Mouse (Mus musculus): Measurements from ENCODE around the gene Prkg1. TPM values are rescaled to one million over a fixed set of nuclear protein-coding genes. Genes with fewer than 3 reads are reported as not detected.

Gene Prkg1
- polyA plus RNA-seq, 1 experiment from 2014 or later: 0.74 TPM

GRCm38 (mm10) chr19:31781521-31782018 is 16.7 kb upstream of the Prkg1 start:
- H3K4me3 ChIP-seq (ENCODE audit: low read depth, low read length): no peak overlapping the region
- H3K9ac ChIP-seq (replicated peaks): no peak overlapping the region
- no peak for DNase-seq
- H3K36me3 ChIP-seq (replicated peaks; ENCODE audit: insufficient read depth, low read length): no peaks in the 10 kb centered on the region
- TF ChIP-seq EP300 (IDR thresholded peaks at IDR 0.05; ENCODE audit: low read depth) (no peak), CTCF (IDR thresholded peaks at IDR 0.05; ENCODE audit: low read depth) (no peak)
- ATAC-seq: 0 out of 2 replicates have a peak, but pooled peaks have one; percentile 17
- H3K27me3 ChIP-seq (ENCODE audit: insufficient read depth, low read length): no peaks in the 10 kb centered on the region
- peak overlapping the region; percentile 51 for H3K27ac ChIP-seq (ENCODE audit: low read depth)
- H3K9me3 ChIP-seq (ENCODE audit: low read length): no peaks in the 10 kb centered on the region
- peaks cover 10% of the 10 kb centered on the region; the same call in 1 of the 2 replicates for H3K4me1 ChIP-seq (ENCODE audit: insufficient read depth)
- 55% methylated on average over 3 of the region's 3 CpGs for WGBS (ENCODE audit: insufficient replicate concordance)
- H3K4me2 ChIP-seq (ENCODE audit: low read depth, low read length): no peak overlapping the region

- TF ChIP-seq EP300 (IDR thresholded peaks at IDR 0.05; ENCODE audit: low read depth): peak; percentile 99
- TF ChIP-seq CTCF (IDR thresholded peaks at IDR 0.05; ENCODE audit: low read depth): no peak
- no peak overlapping the region for H3K4me2 ChIP-seq (ENCODE audit: low read depth, low read length)
- ATAC-seq (peak; percentile 96), DNase-seq (peak; percentile 16)
- no peak overlapping the region for H3K4me3 ChIP-seq (ENCODE audit: low read depth, low read length)
- H3K27ac ChIP-seq (ENCODE audit: low read depth): peak overlapping the region; percentile 51
- 9% methylated on average over 2 of the region's 2 CpGs for WGBS (ENCODE audit: insufficient replicate concordance)
- H3K36me3 ChIP-seq (replicated peaks; ENCODE audit: insufficient read depth, low read length): no peaks in the 10 kb centered on the region
- no peak overlapping the region for H3K9ac ChIP-seq (replicated peaks)
- H3K4me1 ChIP-seq (ENCODE audit: insufficient read depth): peaks cover 10% of the 10 kb centered on the region; the same call in 1 of the 2 replicates
- H3K27me3 ChIP-seq (ENCODE audit: insufficient read depth, low read length): no peaks in the 10 kb centered on the region
- H3K9me3 ChIP-seq (ENCODE audit: low read length): no peaks in the 10 kb centered on the region
These were observed 16.2 kb upstream of the Prkg1 start for GRCm38 (mm10) chr19:31781077-31781476.

- Histone ChIP-seq H3K27me3 (ENCODE audit: insufficient read depth, low read length) (no peaks in the 10 kb centered on the region), H3K27ac (ENCODE audit: low read depth) (no peak overlapping the region), H3K4me2 (ENCODE audit: low read depth, low read length) (no peak overlapping the region), H3K9ac (replicated peaks) (no peak overlapping the region), H3K4me3 (ENCODE audit: low read depth, low read length) (no peak overlapping the region), H3K9me3 (ENCODE audit: low read length) (no peaks in the 10 kb centered on the region), H3K4me1 (ENCODE audit: insufficient read depth) (peaks cover 10% of the 10 kb centered on the region; the same call in 1 of the 2 replicates), H3K36me3 (replicated peaks; ENCODE audit: insufficient read depth, low read length) (no peaks in the 10 kb centered on the region)
- DNase-seq (no peak), ATAC-seq (no peak)
- WGBS (ENCODE audit: insufficient replicate concordance): 60% methylated on average over 1 of the region's 1 CpGs
- TF ChIP-seq CTCF (IDR thresholded peaks at IDR 0.05; ENCODE audit: low read depth) (no peak), EP300 (IDR thresholded peaks at IDR 0.05; ENCODE audit: low read depth) (no peak)
These were observed 15.4 kb upstream of the Prkg1 start for GRCm38 (mm10) chr19:31780222-31780621.

DNA sequence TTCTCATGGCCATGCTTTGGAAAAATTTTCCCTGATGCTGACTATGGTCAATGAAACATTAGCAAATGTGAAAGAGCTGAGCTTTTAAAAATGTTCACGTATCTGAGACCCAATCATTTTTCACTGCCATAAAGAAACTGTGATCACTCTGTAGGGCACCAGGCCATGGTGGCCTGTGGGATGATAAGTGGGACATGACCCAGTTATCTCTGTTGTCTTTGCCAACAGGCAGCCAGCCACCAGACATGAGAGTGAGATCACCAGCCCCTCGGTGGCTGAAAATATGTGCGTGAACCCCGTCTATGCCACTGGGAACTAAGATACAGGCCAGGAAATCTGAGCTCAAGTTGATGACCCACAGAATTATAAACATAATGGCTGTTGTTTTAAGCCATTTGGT is 14.2 kb upstream of the Prkg1 start:
- Histone ChIP-seq H3K9me3 (ENCODE audit: low read length) (no peaks in the 10 kb centered on the region), H3K4me3 (ENCODE audit: low read depth, low read length) (no peak overlapping the region), H3K27me3 (ENCODE audit: insufficient read depth, low read length) (no peaks in the 10 kb centered on the region), H3K9ac (replicated peaks) (no peak overlapping the region), H3K36me3 (replicated peaks; ENCODE audit: insufficient read depth, low read length) (no peaks in the 10 kb centered on the region), H3K4me1 (ENCODE audit: insufficient read depth) (peaks cover 10% of the 10 kb centered on the region; the same call in 1 of the 2 replicates), H3K27ac (ENCODE audit: low read depth) (no peak overlapping the region), H3K4me2 (ENCODE audit: low read depth, low read length) (no peak overlapping the region)
- TF ChIP-seq CTCF (IDR thresholded peaks at IDR 0.05; ENCODE audit: low read depth) (no peak), EP300 (IDR thresholded peaks at IDR 0.05; ENCODE audit: low read depth) (peak; percentile 91)
- ATAC-seq (peak; percentile 35; the same call in 1 of the 2 replicates), DNase-seq (peak; percentile 17)
- 42% methylated on average over 4 of the region's 4 CpGs for WGBS (ENCODE audit: insufficient replicate concordance)

- no peak for ATAC-seq
These were observed 2.2 kb upstream of the Prkg1 start for GRCm38 (mm10) chr19:31767004-31767403.

GRCm38 (mm10) chr19:31765451-31765850 is 618 bp upstream of the Prkg1 start:
- H3K36me3 ChIP-seq (replicated peaks; ENCODE audit: insufficient read depth, low read length): no peaks in the 10 kb centered on the region
- H3K27me3 ChIP-seq (ENCODE audit: insufficient read depth, low read length): peaks cover 36% of the 10 kb centered on the region
- H3K27ac ChIP-seq (ENCODE audit: low read depth): no peak overlapping the region
- no peaks in the 10 kb centered on the region for H3K9me3 ChIP-seq (ENCODE audit: low read length)
- no peak overlapping the region for H3K9ac ChIP-seq (replicated peaks)
- peak overlapping the region; percentile 93; the same call in 1 of the 2 replicates for H3K4me2 ChIP-seq (ENCODE audit: low read depth, low read length)
- WGBS (ENCODE audit: insufficient replicate concordance): 43% methylated on average over 4 of the region's 4 CpGs
- no peak overlapping the region for H3K4me3 ChIP-seq (ENCODE audit: low read depth, low read length)
- ATAC-seq (no peak), DNase-seq (no peak)
- TF ChIP-seq CTCF (IDR thresholded peaks at IDR 0.05; ENCODE audit: low read depth) (no peak), EP300 (IDR thresholded peaks at IDR 0.05; ENCODE audit: low read depth) (no peak)
- peaks cover 20% of the 10 kb centered on the region for H3K4me1 ChIP-seq (ENCODE audit: insufficient read depth)

More at GRCm38 (mm10) chr19:31767004-31767403, 2.2 kb upstream of the Prkg1 start:
- H3K9ac ChIP-seq (replicated peaks): no peak overlapping the region
- H3K9me3 ChIP-seq (ENCODE audit: low read length): no peaks in the 10 kb centered on the region
- no peak overlapping the region for H3K4me3 ChIP-seq (ENCODE audit: low read depth, low read length)
- 7% methylated on average over 3 of the region's 3 CpGs for WGBS (ENCODE audit: insufficient replicate concordance)
- peaks cover 35% of the 10 kb centered on the region for H3K27me3 ChIP-seq (ENCODE audit: insufficient read depth, low read length)
- no peaks in the 10 kb centered on the region for H3K36me3 ChIP-seq (replicated peaks; ENCODE audit: insufficient read depth, low read length)
- H3K4me2 ChIP-seq (ENCODE audit: low read depth, low read length): no peak overlapping the region
- H3K4me1 ChIP-seq (ENCODE audit: insufficient read depth): peaks cover 20% of the 10 kb centered on the region
- no peak for TF ChIP-seq EP300 (IDR thresholded peaks at IDR 0.05; ENCODE audit: low read depth)
- peak; percentile 38 for TF ChIP-seq CTCF (IDR thresholded peaks at IDR 0.05; ENCODE audit: low read depth)
- no peak overlapping the region for H3K27ac ChIP-seq (ENCODE audit: low read depth)
- no peak for DNase-seq
